In genomic region chr10:39451065-39451464, GRCm38 (mm10) we compare ENCODE assay signal across 10 mouse cellular contexts.
DNase-seq lines count a peak whose midpoint lies in the region; ATAC-seq and TF ChIP-seq lines count a peak whose summit lies in the region.
"Had no signal": no experiment of that assay in that cellular context is flagged by ENCODE, and none has a peak within 500 bp of the region (broad histone marks: within the 10 kb centered on the region; RNA-seq: fewer than 3 reads in every experiment).

No protein-coding gene starts in this region.

- ATAC-seq in kidney, embryonic 14.5 days (ENCODE audit: low FRiP score, low TSS enrichment), result peak; percentile 18; the same call in 1 of the 2 replicates
- ATAC-seq in lung, postnatal 0 days, result peak; percentile 85

- peak; percentile 58 for TF ChIP-seq EP300 in lung, postnatal 0 days (IDR thresholded peaks at IDR 0.05)

- peak overlapping the region; percentile 13; the same call in 1 of the 2 replicates for H3K27ac ChIP-seq in cerebellum, adult 2 months (ENCODE audit: insufficient read depth, low read length)
- peak overlapping the region; percentile 37; the same call in 1 of the 2 replicates for H3K27ac ChIP-seq in kidney, embryonic 14.5 days (ENCODE audit: low read depth, low read length)
- peak overlapping the region; percentile 57; the same call in 1 of the 2 replicates for H3K27ac ChIP-seq in lung, postnatal 0 days (ENCODE audit: low read length)

- TF ChIP-seq CTCF in cerebellum, adult 2 months (IDR thresholded peaks at IDR 0.05; ENCODE audit: borderline replicate concordance, insufficient read depth, low read depth, low read length), result no peak
- no peak for TF ChIP-seq CTCF in lung, postnatal 0 days (IDR thresholded peaks at IDR 0.05)

- no peaks in the 10 kb centered on the region for H3K9me3 ChIP-seq in kidney, embryonic 14.5 days (ENCODE audit: control insufficient read depth, low read length)
- no peaks in the 10 kb centered on the region for H3K9me3 ChIP-seq in lung, postnatal 0 days (ENCODE audit: low read length)

- H3K36me3 ChIP-seq in kidney, embryonic 14.5 days (ENCODE audit: control insufficient read depth, insufficient read depth, low read length), result no peaks in the 10 kb centered on the region
- no peaks in the 10 kb centered on the region for H3K36me3 ChIP-seq in lung, postnatal 0 days (ENCODE audit: insufficient read depth, low read length)

- no peak for TF ChIP-seq POLR2A in cerebellum, adult 2 months (IDR thresholded peaks at IDR 0.05; ENCODE audit: borderline replicate concordance, insufficient read depth, low read length)

- no peak for DNase-seq in cerebellum, adult 2 months
- no peak for DNase-seq in cerebellum, postnatal 14 days
- DNase-seq in heart, adult 9 months (ENCODE audit: low spot score in 2 of 2), result peak; percentile 68 to 87
- peak; percentile 71 for DNase-seq in lung, postnatal 0 days (ENCODE audit: low spot score)
- DNase-seq in layer of hippocampus, adult 18-20 months (ENCODE audit: low spot score in 2 of 2), result no peak
- no peak for DNase-seq in urinary bladder, adult 2 months (ENCODE audit: low spot score)
- no peak for DNase-seq in adrenal gland, postnatal 4 days (ENCODE audit: low spot score in 2 of 2)
- DNase-seq: thymus, postnatal 36 days had no signal

- H3K27me3 ChIP-seq in cerebellum, adult 2 months (ENCODE audit: control insufficient read depth, insufficient read depth, low read length), result no peaks in the 10 kb centered on the region
- H3K27me3 ChIP-seq in kidney, embryonic 14.5 days (ENCODE audit: control insufficient read depth, insufficient read depth, low read length), result no peaks in the 10 kb centered on the region
- no peaks in the 10 kb centered on the region for H3K27me3 ChIP-seq in lung, postnatal 0 days (replicated peaks; ENCODE audit: insufficient read depth, low read length)

- H3K4me1 ChIP-seq in cerebellum, adult 2 months (ENCODE audit: control insufficient read depth, insufficient read depth, low read length), result peaks cover 20% of the 10 kb centered on the region
- H3K4me1 ChIP-seq in kidney, embryonic 14.5 days (ENCODE audit: control insufficient read depth, insufficient read depth, low read length), result peaks cover 31% of the 10 kb centered on the region
- H3K4me1 ChIP-seq in lung, postnatal 0 days (ENCODE audit: insufficient read depth, low read depth, low read length), result no peaks in the 10 kb centered on the region; the same call in 1 of the 2 replicates

- 40% methylated on average over 6 of the region's 6 CpGs for WGBS in cerebellum, adult 2 months
- 63% methylated on average over 6 of the region's 6 CpGs for WGBS in kidney, embryonic 14.5 days
- WGBS in lung, postnatal 0 days, result 65% methylated on average over 5 of the region's 6 CpGs

- H3K4me3 ChIP-seq in cerebellum, adult 2 months (replicated peaks; ENCODE audit: insufficient read depth, low read depth, low read length), result no peak overlapping the region
- no peak overlapping the region for H3K4me3 ChIP-seq in kidney, embryonic 14.5 days (ENCODE audit: low read length)
- no peak overlapping the region for H3K4me3 ChIP-seq in lung, postnatal 0 days (ENCODE audit: low read depth, low read length)
- H3K4me3 ChIP-seq: erythroblast, embryonic 14.5 days had no signal

- no peak overlapping the region for H3K9ac ChIP-seq in kidney, embryonic 14.5 days (ENCODE audit: low read depth, low read length)
- H3K9ac ChIP-seq in lung, postnatal 0 days (replicated peaks; ENCODE audit: low read depth), result no peak overlapping the region

- H3K4me2 ChIP-seq in kidney, embryonic 14.5 days (replicated peaks; ENCODE audit: low read depth, low read length), result no peak overlapping the region
- H3K4me2 ChIP-seq in lung, postnatal 0 days (replicated peaks; ENCODE audit: low read depth, low read length), result 0 out of 2 replicates have a peak overlapping the region, but pooled peaks have one; percentile 8

Comparison
In these comparisons a context has a peak if more than half of its experiments do, and no peak if none do; other contexts are left out.
1. DNase-seq: peak in heart, adult 9 months (2 of 2) and lung, postnatal 0 days (single experiment); none in cerebellum, adult 2 months (0 of 2), cerebellum, postnatal 14 days (0 of 2), layer of hippocampus, adult 18-20 months (0 of 2), urinary bladder, adult 2 months (single experiment) and adrenal gland, postnatal 4 days (0 of 2).
2. Peak in every context shown above with its lines, with median percentiles within 50 percentile points of each other: H3K27ac ChIP-seq.